Mouse (Mus musculus): Measurements from ENCODE around the gene Pank1.

DNA sequence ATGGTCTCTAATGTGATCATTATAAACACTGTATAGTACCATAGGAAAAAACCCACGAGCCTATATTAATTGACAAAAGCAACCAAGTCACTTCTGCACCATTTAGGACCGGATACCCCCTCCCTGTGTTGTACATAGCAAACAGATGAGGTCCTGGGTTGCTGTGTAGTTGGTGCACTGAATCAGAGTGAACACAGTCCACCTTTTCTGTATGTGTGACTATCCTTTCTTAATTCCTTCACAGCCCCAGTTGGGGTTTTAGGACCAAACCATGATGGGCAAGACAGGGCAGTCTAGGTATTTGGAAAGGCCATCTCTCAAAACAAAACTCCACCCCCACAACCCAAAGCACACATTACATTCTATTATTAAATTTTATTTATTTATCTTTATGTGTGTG is 22.5 kb upstream of the Pank1 start:
- TF ChIP-seq E2F4 (IDR thresholded peaks at IDR 0.05; ENCODE audit: insufficient replicate concordance, low read depth, low read length) (no peak), POLR2A (IDR thresholded peaks at IDR 0.05; ENCODE audit: low read depth, low read length) (no peak), GABPA (IDR thresholded peaks at IDR 0.05; ENCODE audit: insufficient replicate concordance, low read depth, low read length) (no peak), HCFC1 (IDR thresholded peaks at IDR 0.05; ENCODE audit: low read depth, low read length) (no peak), MAX (IDR thresholded peaks at IDR 0.05; ENCODE audit: low read length) (no peak), USF1 (IDR thresholded peaks at IDR 0.05; ENCODE audit: low read depth, low read length) (no peak), CTCF (conservative IDR thresholded peaks at IDR 0.05 in 1 of 2, IDR thresholded peaks at IDR 0.05 in 1 of 2; ENCODE audit: low read depth in 2 of 2, low read length in 2 of 2) (no peak), TBP (conservative IDR thresholded peaks at IDR 0.05; ENCODE audit: low read depth, low read length) (no peak), BHLHE40 (IDR thresholded peaks at IDR 0.05; ENCODE audit: low read depth, low read length) (no peak), ZNF384 (IDR thresholded peaks at IDR 0.05; ENCODE audit: low read depth, low read length) (no peak), MYC (IDR thresholded peaks at IDR 0.05; ENCODE audit: low read depth, low read length) (no peak), MEF2A (IDR thresholded peaks at IDR 0.05; ENCODE audit: borderline replicate concordance, low read depth, low read length) (no peak), ELF1 (IDR thresholded peaks at IDR 0.05; ENCODE audit: low read depth, low read length) (no peak)

Measured in CH12.LX (cell line).